Mouse (Mus musculus): Measurements from ENCODE around the gene Mpnd. TPM values are rescaled to one million over a fixed set of nuclear protein-coding genes. Genes with fewer than 3 reads are reported as not detected.

Gene Mpnd
- polyA plus RNA-seq, 1 experiment from 2014 or later = 112 TPM

DNA sequence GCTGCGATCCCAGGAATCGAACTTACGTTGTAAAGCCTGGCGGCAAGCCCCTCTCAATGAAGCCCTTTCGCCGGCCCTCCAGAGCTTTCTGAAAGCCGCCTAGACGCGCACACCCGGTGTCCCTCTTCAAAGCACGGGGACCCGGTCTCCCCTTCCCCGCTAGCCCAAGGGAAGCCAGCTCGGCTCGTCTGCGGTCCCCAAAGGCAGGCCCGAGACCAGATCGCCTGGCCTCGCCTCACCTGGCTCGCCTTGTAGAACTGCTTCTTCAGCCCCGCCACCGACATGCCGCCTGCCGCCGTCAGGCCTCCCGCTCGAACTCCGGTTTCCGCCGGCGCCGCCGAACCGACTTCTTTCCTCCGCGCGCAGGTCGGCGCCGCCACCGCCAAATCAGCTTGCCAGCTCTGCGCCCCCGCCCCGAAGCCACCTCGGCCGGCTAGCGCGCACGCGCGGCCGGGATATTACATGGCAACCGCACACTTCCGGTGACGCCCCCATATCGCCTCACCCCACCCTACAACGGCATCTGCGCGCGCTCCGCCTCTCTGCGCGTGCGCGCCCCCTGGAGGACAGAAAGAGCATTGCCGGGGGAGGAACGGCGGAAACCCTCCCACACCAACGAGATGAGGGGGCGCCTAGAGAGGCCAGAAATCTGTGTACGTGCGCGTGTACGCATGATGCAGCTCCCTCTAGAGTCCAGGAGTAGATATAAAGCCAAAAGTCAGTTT is 30.8 kb downstream of the Mpnd start, which contains the start of gene Sh3gl1:
Gene Sh3gl1 (minus strand): TSS at position 460 of the 725 bp plus-strand sequence.
- peak; percentile 92 for ATAC-seq (ENCODE audit: low FRiP score, low TSS enrichment)
- Histone ChIP-seq H3K4me2 (replicated peaks; ENCODE audit: low read depth, low read length) (peak within 1 kb of the TSS; percentile 70), H3K9ac (ENCODE audit: low read depth, low read length) (peak within 1 kb of the TSS; percentile 94), H3K4me3 (ENCODE audit: low read length) (peak within 1 kb of the TSS; percentile 91), H3K4me1 (ENCODE audit: control insufficient read depth, insufficient read depth, low read length) (peaks cover 32% of the 10 kb centered on the region), H3K27me3 (ENCODE audit: control insufficient read depth, insufficient read depth, low read length) (no peaks in the 10 kb centered on the region), H3K27ac (ENCODE audit: low read depth, low read length) (peak within 1 kb of the TSS; percentile 93), H3K36me3 (ENCODE audit: control insufficient read depth, insufficient read depth, low read length) (peaks cover 19% of the 10 kb centered on the region), H3K9me3 (ENCODE audit: control insufficient read depth, low read length) (no peaks in the 10 kb centered on the region)
- WGBS = under 1% methylated on average over 72 of the region's 74 CpGs

DNA sequence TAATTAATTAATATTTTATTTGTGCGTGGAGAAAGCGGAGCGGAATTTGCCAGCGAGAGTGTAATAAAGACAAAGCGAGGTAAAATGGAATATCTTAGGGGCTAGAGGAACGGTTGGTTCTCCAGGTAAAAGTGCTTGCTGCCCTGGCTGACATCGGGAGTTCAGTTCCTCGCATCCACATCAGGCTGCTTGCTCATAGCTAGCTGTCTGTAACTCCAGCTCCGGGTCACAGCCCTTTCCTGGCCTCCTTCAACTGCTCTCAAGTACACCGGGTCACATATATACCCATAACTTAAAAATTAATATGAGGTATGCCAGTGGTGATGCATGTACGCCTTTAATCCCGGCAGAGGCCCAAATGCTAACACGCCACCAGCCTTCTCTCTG is 31.4 kb downstream of the Mpnd start:
- peak overlapping the region; percentile 42 for H3K4me2 ChIP-seq (replicated peaks; ENCODE audit: low read depth, low read length)
- peak; percentile 0; the same call in 1 of the 2 replicates for ATAC-seq (ENCODE audit: low FRiP score, low TSS enrichment)
- no peaks in the 10 kb centered on the region for H3K27me3 ChIP-seq (ENCODE audit: control insufficient read depth, insufficient read depth, low read length)
- H3K27ac ChIP-seq (ENCODE audit: low read depth, low read length) = no peak overlapping the region
- peak overlapping the region; percentile 40 for H3K9ac ChIP-seq (ENCODE audit: low read depth, low read length)
- H3K4me3 ChIP-seq (ENCODE audit: low read length) = peak overlapping the region; percentile 91
- H3K4me1 ChIP-seq (ENCODE audit: control insufficient read depth, insufficient read depth, low read length) = peaks cover 34% of the 10 kb centered on the region
- H3K9me3 ChIP-seq (ENCODE audit: control insufficient read depth, low read length) = no peaks in the 10 kb centered on the region
- WGBS = 33% methylated on average over 13 of the region's 13 CpGs
- H3K36me3 ChIP-seq (ENCODE audit: control insufficient read depth, insufficient read depth, low read length) = peaks cover 19% of the 10 kb centered on the region

DNA sequence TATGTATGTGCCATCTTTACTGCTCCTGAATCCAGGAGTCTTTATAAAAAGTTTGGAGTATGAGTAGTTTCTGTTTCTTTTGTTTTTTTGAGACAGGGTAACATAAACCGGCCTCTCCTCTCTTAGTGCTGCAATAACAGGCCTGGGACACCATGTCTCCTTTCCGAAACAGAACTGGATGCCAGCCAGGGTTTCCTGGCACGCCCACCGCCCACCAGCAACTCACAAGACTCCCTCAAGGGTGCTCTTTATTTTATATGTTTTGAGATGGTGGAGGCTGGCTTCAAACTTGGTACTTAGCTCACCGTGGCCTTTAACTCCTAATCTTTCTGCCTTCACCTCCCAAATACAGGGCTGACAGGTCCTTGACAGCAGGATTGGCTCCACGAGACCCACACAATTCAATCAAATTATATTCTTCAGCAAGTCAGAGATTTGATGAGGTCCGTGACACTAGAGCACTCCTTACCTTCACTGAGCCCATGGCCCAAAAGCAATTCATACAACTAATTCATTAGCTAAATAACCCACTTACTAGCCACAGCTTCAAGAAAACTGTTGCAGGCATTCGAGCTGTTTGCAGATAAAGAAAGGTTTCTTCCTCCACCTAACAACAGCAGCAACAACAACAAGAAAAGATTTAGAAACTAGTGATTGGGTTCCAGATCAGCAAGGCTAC is 33.2 kb downstream of the Mpnd start:
- ATAC-seq (ENCODE audit: low FRiP score, low TSS enrichment) = no peak
- Histone ChIP-seq H3K4me2 (replicated peaks; ENCODE audit: low read depth, low read length) (no peak overlapping the region), H3K4me1 (ENCODE audit: control insufficient read depth, insufficient read depth, low read length) (peaks cover 25% of the 10 kb centered on the region), H3K27ac (ENCODE audit: low read depth, low read length) (no peak overlapping the region), H3K9ac (ENCODE audit: low read depth, low read length) (no peak overlapping the region), H3K4me3 (ENCODE audit: low read length) (no peak overlapping the region), H3K9me3 (ENCODE audit: control insufficient read depth, low read length) (no peaks in the 10 kb centered on the region), H3K36me3 (ENCODE audit: control insufficient read depth, insufficient read depth, low read length) (peaks cover 12% of the 10 kb centered on the region), H3K27me3 (ENCODE audit: control insufficient read depth, insufficient read depth, low read length) (no peaks in the 10 kb centered on the region)
- 90% methylated on average over 8 of the region's 8 CpGs for WGBS

DNA sequence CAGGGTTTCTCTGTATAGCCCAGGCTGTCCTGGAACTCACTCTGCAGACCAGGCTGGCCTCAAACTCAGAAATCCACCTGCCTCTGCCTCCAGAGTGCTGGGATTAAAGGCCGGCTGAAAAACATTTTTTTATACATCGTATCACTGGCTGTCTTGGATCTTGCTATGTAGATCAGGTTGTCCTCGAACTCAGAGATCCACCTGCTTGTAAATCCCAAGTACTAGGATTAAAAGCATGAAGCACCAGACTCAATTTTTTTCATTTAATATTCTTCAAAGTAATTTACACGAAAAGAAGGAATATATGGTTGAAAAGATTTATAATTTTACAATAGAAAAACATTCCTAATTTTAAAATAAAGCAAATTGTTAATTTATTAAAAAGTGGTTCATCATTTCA is 33.8 kb downstream of the Mpnd start:
- peak overlapping the region; percentile 74; the same call in 1 of the 2 replicates for H3K4me3 ChIP-seq (ENCODE audit: low read length)
- H3K36me3 ChIP-seq (ENCODE audit: control insufficient read depth, insufficient read depth, low read length) = peaks cover 12% of the 10 kb centered on the region
- H3K4me1 ChIP-seq (ENCODE audit: control insufficient read depth, insufficient read depth, low read length) = peaks cover 20% of the 10 kb centered on the region
- peak overlapping the region; percentile 47 for H3K4me2 ChIP-seq (replicated peaks; ENCODE audit: low read depth, low read length)
- H3K9ac ChIP-seq (ENCODE audit: low read depth, low read length) = no peak overlapping the region; the same call in 1 of the 2 replicates
- H3K27ac ChIP-seq (ENCODE audit: low read depth, low read length) = no peak overlapping the region
- no peaks in the 10 kb centered on the region for H3K27me3 ChIP-seq (ENCODE audit: control insufficient read depth, insufficient read depth, low read length)
- 74% methylated on average over 4 of the region's 4 CpGs for WGBS
- no peaks in the 10 kb centered on the region for H3K9me3 ChIP-seq (ENCODE audit: control insufficient read depth, low read length)
- no peak for ATAC-seq (ENCODE audit: low FRiP score, low TSS enrichment)

DNA sequence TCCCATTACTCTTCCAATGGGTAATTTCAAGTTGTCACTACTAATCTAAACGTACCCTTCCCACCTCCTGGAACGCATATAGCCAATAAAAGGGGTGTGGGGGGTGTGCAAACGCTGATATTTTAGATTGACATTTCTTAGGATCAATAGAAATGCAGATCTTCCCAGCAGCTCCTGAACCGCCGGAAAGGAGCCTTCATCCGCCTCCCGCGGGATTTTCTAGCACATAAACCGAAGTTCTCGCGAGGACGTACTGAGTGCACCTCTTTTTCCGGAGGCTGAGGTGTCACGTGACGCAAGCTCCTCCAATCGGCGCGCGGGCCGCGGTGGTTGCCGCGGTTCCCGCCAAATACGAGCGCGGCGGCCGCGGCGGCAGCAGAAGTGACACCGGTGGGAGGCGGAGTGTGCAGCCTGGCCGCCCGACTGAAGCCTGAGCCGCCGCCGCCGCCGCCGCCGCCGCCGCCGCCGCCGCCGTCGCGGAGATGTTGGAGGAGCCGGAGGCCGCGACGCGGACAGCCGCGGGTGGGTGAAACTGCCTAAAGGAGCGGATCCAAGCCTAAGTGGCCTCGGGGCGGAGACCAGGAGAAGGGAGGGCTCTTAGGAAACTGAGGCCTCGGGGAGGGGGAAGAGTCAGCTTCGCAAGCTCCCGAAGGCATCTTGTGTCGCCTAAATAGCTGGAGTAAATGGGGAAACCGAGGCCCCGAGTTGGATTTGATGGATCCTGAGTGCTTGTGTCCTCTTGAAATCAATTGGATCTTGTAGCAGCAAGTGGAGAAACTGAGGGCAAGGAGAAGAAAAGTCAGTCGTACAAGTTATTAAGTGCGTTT is 34.7 kb downstream of the Mpnd start, which contains the start of gene Chaf1a:
Gene Chaf1a (plus strand): TSS at position 410 of the 827 bp plus-strand sequence.
- Histone ChIP-seq H3K4me3 (ENCODE audit: low read length) (peak within 1 kb of the TSS; percentile 74), H3K4me2 (replicated peaks; ENCODE audit: low read depth, low read length) (peak within 1 kb of the TSS; percentile 47), H3K27ac (ENCODE audit: low read depth, low read length) (peak within 1 kb of the TSS; percentile 75), H3K9ac (ENCODE audit: low read depth, low read length) (peak within 1 kb of the TSS; percentile 84), H3K27me3 (ENCODE audit: control insufficient read depth, insufficient read depth, low read length) (no peaks in the 10 kb centered on the region), H3K36me3 (ENCODE audit: control insufficient read depth, insufficient read depth, low read length) (peaks cover 7% of the 10 kb centered on the region), H3K9me3 (ENCODE audit: control insufficient read depth, low read length) (no peaks in the 10 kb centered on the region), H3K4me1 (ENCODE audit: control insufficient read depth, insufficient read depth, low read length) (peaks cover 13% of the 10 kb centered on the region)
- under 1% methylated on average over 59 of the region's 68 CpGs for WGBS
- peak; percentile 82 for ATAC-seq (ENCODE audit: low FRiP score, low TSS enrichment)

DNA sequence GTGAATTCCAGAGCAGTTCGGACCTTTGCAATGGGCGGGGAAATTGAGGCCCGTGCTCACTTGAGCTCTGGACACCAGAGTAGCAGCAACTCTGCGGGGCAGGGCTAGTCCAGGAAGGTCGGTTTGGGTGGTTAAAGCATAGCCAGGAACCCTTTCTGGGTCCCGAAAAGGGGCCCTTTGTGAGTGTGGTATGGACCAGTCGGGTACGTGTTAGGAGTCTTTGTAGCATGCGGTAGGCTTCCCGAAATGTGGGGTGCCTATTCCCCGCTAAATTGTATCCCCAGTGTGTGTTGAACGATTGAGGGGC is 35.3 kb downstream of the Mpnd start:
- Histone ChIP-seq H3K4me2 (replicated peaks; ENCODE audit: low read depth, low read length) (peak overlapping the region; percentile 47), H3K9ac (ENCODE audit: low read depth, low read length) (peak overlapping the region; percentile 84), H3K36me3 (ENCODE audit: control insufficient read depth, insufficient read depth, low read length) (peaks cover 12% of the 10 kb centered on the region), H3K27me3 (ENCODE audit: control insufficient read depth, insufficient read depth, low read length) (no peaks in the 10 kb centered on the region), H3K9me3 (ENCODE audit: control insufficient read depth, low read length) (no peaks in the 10 kb centered on the region), H3K4me3 (ENCODE audit: low read length) (peak overlapping the region; percentile 74), H3K4me1 (ENCODE audit: control insufficient read depth, insufficient read depth, low read length) (peaks cover 9% of the 10 kb centered on the region; the same call in 1 of the 2 replicates), H3K27ac (ENCODE audit: low read depth, low read length) (peak overlapping the region; percentile 75)
- no peak for ATAC-seq (ENCODE audit: low FRiP score, low TSS enrichment)
- under 1% methylated on average over 12 of the region's 12 CpGs for WGBS

DNA sequence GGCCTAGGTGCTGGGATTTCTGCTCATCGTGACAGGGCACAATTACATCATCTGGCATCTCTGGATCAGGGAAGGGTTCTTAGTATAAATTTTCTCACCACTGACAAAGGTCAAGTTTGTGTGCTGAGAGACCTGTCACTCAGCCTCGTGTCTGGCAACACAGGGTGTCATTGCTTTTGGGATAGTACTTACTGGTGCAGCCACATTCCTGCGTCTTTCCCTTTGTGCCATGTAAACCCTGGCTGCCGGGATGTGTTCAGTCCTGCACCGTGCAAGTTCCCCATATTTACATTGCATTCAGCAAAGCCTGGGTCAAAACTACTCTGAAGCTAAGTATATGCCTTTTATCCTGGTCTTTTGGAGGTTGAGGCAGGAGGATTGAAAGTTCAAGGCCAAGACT is 45.9 kb downstream of the Mpnd start:
- peaks cover 64% of the 10 kb centered on the region for H3K36me3 ChIP-seq (ENCODE audit: control insufficient read depth, insufficient read depth, low read length)
- 93% methylated on average over 5 of the region's 5 CpGs for WGBS
- H3K27me3 ChIP-seq (ENCODE audit: control insufficient read depth, insufficient read depth, low read length) = no peaks in the 10 kb centered on the region
- H3K27ac ChIP-seq (ENCODE audit: low read depth, low read length) = no peak overlapping the region
- no peaks in the 10 kb centered on the region for H3K9me3 ChIP-seq (ENCODE audit: control insufficient read depth, low read length)
- no peak overlapping the region for H3K4me3 ChIP-seq (ENCODE audit: low read length)
- H3K4me1 ChIP-seq (ENCODE audit: control insufficient read depth, insufficient read depth, low read length) = no peaks in the 10 kb centered on the region
- no peak for ATAC-seq (ENCODE audit: low FRiP score, low TSS enrichment)
- H3K9ac ChIP-seq (ENCODE audit: low read depth, low read length) = no peak overlapping the region
- H3K4me2 ChIP-seq (replicated peaks; ENCODE audit: low read depth, low read length) = no peak overlapping the region

DNA sequence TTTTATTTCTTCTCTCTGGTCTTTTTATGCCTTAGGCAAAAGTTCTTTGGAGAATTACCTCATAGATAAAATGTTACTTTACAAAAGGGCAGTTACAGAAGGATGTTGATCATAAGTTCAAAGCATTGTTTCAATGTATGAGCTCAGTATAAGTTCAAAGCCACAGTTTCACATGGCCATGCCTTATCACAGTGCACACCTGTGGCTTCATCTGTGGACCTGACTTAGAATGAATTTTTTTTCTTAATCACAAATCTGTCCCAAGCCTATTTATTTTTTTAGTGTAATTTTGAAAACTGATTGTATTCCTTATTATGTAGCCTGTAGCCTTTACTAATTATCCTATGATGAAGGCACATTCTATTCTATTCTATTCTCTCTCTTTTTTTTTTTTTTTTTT is 49.4 kb downstream of the Mpnd start:
- peaks cover 64% of the 10 kb centered on the region for H3K36me3 ChIP-seq (ENCODE audit: control insufficient read depth, insufficient read depth, low read length)
- no peak for ATAC-seq (ENCODE audit: low FRiP score, low TSS enrichment)
- H3K27me3 ChIP-seq (ENCODE audit: control insufficient read depth, insufficient read depth, low read length) = no peaks in the 10 kb centered on the region

More for the DNA sequence above, 49.4 kb downstream of the Mpnd start:
- H3K4me2 ChIP-seq (replicated peaks; ENCODE audit: low read depth, low read length) = no peak overlapping the region
- no peaks in the 10 kb centered on the region for H3K9me3 ChIP-seq (ENCODE audit: control insufficient read depth, low read length)
- no peak overlapping the region for H3K4me3 ChIP-seq (ENCODE audit: low read length)
- no peak overlapping the region for H3K27ac ChIP-seq (ENCODE audit: low read depth, low read length)
- no peaks in the 10 kb centered on the region for H3K4me1 ChIP-seq (ENCODE audit: control insufficient read depth, insufficient read depth, low read length)
- H3K9ac ChIP-seq (ENCODE audit: low read depth, low read length) = no peak overlapping the region
